Mouse (Mus musculus) spleen, postnatal 4 days (tissue): ENCODE data around the gene Coq8b.

Experiments used
- DNase-seq, 2 experiments: peaks; one replicate each; pipeline ENCODE4 v3.0.0; 2022; ENCODE audit warnings: low spot score in 2 of 2

Coq8b gene

GRCm38 (mm10) chr7:27271423-27271822, 38.6 kb downstream of the Coq8b start:
- DNase-seq, result peak in 1 of 2 experiments; percentile 56

DNA sequence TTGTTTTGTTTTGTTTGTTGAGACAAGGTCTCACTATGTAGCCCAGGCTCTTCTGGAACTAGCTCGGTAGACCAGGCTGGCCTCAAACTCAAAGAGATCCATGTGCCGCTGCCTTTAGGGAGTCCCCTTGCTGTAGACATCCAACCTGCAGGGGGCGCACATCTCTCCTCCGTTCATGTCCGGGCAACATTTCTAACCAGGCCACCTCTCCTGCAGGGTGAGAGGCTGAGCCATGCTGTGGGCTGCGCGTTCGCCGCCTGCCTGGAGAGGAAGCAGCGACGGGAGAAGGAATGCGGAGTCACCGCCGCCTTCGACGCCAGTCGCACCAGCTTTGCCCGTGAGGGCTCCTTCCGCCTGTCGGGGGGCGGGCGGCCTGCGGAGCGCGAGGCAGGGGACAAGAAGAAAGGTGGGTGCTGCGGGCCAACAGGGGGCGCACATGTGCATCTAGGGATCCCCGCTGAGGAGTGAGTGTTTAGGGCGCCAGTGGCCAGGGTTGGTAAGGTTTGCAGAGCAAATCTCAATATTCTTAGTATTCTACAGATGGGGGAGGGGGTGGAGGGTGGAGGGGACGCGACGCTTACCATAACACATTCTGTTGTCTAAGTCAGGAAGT, 41.0 kb downstream of the Coq8b start:
- DNase-seq, result peak; percentile 40 to 70

DNA sequence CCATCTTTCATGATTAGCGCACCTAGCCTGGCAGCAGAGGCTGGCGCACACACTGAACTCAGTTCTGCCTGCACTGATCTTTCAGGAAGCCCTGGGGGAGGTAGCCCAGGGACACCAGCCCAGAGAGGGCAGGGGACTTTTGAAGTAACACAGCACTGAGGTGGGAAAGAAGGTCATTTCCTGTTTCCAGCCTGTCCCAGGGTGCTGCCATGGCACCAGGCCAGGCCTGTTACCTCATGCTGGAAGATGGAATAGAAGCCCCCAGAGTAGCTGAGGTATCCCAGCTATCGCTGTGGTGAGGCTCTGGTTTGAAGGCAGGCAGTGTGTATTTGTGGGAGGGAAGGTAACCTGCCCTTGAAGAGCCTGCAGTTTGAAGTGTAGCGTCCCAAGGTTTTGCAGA, 42.1 kb downstream of the Coq8b start:
- DNase-seq, result peak in 1 of 2 experiments; percentile 55

- peak in 1 of 2 experiments; percentile 58 for DNase-seq
Observed at GRCm38 (mm10) chr7:27276021-27276420, 43.2 kb downstream of the Coq8b start.

GRCm38 (mm10) chr7:27277191-27277590, 44.4 kb downstream of the Coq8b start:
- no peak for DNase-seq

DNA sequence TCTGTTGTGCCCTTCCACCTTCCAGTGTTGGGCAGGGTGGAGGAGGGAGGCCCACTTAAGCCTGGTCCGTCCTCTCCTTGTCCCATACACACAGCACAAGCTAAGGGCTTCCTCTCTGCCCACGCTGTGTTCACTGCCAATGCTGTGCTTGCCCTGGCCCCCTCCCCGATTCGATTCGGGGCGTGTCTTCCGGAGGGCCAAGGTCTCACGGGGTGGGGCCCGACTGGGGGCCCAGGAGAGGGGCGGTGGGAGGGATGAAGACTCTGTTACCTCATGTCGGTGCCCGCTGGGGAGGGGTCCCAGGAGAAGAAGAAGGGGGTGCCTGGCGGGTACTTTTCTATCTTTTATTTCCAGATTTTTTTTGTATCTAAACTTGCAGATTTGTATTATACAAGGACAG, 48.9 kb downstream of the Coq8b start:
- no peak for DNase-seq

DNA sequence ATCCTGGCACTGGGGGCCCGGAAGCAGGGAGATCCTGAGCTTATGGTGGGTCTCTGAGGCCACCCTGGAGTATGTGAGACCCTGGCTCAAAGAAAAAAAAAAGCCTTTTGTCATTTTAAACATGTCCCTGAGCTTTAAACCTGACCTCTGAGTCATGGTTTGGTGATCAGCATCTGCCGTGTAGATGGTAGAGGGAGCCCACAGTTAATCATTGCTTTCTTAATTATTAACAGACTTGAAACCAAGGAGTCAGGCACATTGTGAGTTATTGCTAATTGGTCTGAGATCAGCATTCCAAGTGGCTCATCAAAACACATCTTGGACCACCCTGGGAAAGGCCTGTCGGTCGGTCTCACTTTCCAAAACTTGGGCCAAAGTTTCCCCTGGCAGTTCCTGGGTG, 49.4 kb downstream of the Coq8b start:
- DNase-seq, result no peak

GRCm38 (mm10) chr7:27284865-27285697, 52.3 kb downstream of the Coq8b start:
- peak; percentile 27 to 72 for DNase-seq

GRCm38 (mm10) chr7:27285698-27286066, 52.9 kb downstream of the Coq8b start:
- peak in 1 of 2 experiments; percentile 52 for DNase-seq

- DNase-seq, result no peak
Observed at GRCm38 (mm10) chr7:27288732-27289131, 55.9 kb downstream of the Coq8b start.

- no peak for DNase-seq
Observed at GRCm38 (mm10) chr7:27290555-27290954, 57.7 kb downstream of the Coq8b start.

DNA sequence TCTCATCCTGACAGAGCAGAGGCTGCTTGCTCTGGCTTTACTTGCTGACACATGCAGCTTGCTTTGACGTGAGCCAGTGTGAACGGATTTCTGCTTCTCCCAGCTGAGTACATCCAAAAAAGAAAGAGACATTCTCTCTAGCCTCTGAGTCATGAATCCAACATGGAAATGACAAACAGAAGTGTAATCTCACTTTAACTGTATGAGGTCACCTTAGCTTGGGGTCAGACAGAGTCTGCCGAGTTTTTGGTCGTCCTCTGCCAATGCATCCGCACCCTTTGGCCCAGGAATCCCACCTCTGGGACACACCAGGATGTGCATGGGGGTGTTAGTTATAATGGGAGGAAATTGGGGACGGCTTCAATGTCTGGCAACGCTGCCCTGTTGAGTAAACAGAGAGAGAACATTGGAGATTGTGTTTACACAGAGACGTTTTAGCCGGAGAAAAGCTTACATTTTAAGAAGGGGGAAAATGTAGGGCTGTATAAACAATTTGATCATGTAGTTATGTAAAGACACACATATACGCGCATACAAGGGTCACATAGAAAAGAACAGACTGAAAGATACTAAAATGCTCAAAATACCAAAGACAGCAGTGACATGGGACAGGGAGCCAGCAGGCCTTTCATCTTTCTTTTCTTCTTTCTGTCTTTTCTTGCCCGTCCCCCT, 59.1 kb downstream of the Coq8b start:
- no peak for DNase-seq

- no peak for DNase-seq
Observed at GRCm38 (mm10) chr7:27295956-27296355, 63.1 kb downstream of the Coq8b start.

- DNase-seq, result no peak
Observed at GRCm38 (mm10) chr7:27296518-27296917, 63.7 kb downstream of the Coq8b start.

DNA sequence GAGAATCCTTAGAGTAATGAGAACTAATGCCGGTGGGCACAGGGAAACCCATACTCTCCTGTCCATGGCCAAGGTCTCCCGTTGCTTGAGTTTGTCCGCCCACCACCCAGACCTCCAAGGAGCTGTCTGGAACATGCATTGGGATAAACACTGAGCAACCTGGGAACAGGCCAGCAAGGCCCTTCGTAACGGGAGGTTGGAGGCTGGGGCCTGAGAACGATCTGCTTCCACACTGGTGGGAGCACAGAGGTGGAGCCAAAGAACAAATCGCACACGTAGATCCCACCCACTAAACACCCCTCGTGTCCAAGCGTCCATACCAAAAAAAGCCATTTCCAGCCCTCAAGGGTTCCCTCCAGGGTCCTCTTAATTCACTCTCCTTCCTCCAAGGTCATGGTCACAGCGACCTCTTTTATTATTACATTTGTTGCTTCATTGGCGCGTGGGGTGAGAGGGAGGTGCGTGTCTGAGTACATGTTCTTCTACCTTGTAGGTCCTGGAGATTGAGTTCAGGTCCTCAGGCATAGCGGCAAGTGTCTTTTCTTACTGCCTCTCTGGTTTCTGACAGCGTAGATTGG, 65.3 kb downstream of the Coq8b start:
- no peak for DNase-seq

DNA sequence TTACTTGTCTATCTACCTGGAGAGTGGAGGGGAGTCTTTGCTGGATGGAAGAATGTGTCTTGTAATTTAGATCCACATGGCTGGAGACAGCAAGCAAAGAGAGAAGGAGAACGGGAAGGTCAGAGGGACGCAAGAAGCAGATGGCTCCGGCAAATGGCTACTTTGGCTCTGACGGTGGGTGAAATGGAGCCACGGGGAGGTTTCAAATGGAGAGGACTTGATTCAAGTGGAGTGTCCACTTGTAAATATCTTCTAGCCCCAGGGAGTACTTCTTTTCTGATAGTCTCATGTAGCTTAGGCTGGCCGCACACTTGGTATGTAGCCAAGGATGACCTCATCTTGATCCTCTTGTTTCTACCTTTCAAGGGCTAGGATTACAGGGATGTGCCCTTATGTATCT, 66.0 kb downstream of the Coq8b start:
- no peak for DNase-seq

DNA sequence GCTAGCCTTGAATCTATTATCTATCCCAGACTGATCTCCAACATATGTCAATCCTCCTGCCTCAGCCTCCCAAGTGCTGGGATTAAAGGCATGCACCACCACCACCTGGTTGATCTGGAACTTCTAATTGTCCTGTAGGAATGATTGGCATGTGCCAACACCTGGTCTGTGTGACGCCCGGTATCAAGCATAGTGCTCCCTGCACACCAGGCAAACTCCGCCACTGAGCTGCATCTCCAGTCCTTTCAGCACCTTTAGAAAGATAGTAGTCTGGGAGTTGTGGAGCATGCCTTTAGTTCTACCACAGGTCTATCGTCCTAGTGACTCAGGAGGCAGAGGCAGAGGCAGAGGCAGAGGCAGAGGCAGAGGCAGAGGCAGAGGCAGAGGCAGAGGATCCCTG, 67.5 kb downstream of the Coq8b start:
- no peak for DNase-seq

GRCm38 (mm10) chr7:27300801-27301200, 68.0 kb downstream of the Coq8b start:
- DNase-seq, result no peak

DNA sequence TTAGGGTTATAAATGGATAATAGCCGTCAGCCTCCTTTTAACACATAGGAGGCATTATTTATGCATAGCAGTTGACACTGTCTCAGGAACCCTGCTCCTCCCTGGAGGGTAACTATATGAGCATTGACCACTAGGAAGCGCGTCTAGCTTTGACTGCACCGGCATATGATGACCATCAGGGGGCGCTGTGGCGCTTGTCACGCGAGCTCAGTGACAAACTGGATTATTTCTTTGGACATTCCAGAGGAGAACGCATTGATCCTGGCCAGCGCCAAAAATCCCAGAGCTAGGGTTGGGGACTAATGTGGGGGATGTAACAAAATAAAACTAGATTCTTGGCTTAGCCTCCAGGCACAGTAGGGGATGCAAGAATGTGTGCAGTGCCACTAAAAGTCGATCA, 69.3 kb downstream of the Coq8b start:
- peak; percentile 43 to 81 for DNase-seq

DNA sequence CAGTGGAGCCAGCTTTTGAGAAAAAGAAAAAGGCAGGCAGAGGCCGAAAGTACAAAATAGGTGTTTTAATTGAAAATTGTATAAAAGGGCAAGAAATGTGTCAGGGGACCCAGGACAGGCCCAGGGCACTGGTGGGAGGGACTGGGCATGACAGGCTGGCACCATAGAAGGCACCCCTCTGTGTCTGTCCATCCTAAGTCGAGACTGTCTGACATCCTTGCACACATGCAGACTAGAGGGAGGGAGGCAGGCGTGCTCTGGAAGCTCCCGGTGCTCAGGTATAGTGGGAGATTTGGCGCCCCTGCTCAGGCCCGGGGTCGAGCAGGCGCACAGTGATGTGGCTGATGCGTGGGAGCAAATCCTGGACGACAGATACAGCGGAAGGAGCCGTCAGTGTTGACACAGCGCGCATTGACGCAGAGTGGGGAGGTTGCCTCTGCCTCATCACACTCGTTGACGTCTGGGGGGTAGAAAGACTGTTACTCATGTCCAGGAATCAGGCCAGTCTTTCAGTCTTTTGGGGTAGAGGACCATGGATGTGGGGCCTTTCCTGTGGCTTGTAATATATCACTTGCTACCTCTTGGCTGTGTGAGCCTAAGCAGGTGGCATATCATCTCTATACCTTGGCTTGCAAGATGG, 72.4 kb downstream of the Coq8b start:
- DNase-seq, result no peak

DNA sequence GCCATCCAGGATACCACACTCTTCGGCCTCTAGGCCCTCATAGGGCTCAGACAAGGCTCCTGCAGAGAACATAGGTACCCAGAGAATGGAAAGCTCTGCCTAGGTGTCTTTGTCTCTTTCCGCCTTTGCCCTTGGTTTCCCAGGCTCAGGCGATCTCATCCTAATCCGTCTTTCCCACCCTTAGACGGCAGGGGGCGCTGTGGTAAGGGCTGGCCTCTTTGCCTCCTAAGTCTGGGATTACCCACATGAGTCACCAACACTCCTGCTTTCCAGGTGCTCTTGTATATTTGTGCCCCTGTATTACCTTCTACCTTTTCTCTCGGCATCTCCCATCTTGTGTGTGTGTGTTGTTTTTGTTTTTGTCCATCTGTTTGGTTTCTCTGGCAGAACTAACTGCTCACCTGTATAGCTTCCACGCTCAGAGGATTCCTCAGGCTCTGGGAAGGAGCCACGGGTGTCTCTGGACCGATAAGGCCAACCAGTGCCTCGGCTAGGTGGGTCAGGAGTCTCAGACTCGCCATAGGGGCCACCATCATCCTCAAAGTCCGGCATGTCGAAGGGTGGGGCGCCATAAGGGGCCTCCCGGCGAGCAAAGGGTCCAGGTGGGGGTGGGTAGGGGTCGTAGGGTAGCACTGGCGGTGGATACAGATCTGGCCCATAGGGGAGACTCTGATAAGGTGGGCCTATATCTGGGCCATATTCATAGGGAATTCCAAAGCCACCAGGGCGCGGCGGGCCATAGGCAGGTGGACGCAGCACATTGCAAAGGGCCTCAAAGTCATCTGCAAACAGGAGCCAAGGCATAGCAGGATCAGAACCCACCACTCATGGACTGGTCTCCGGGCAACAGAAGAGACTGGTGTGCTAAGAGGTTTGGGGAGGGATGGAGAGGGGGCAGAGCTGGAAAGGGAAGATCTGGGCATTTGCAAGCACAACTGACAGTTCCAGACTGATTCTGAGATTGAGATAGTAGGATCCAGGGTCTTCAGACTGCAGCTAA, 73.6 kb downstream of the Coq8b start:
- peak in 1 of 2 experiments; percentile 72 for DNase-seq
